Mouse (Mus musculus) heart, adult 11 months (tissue): ENCODE measurements around the gene Psme2.

ENCODE experiments used
- DNase-seq: peaks from one replicate; pipeline ENCODE4 v3.0.0; 2022

Psme2 gene

DNA sequence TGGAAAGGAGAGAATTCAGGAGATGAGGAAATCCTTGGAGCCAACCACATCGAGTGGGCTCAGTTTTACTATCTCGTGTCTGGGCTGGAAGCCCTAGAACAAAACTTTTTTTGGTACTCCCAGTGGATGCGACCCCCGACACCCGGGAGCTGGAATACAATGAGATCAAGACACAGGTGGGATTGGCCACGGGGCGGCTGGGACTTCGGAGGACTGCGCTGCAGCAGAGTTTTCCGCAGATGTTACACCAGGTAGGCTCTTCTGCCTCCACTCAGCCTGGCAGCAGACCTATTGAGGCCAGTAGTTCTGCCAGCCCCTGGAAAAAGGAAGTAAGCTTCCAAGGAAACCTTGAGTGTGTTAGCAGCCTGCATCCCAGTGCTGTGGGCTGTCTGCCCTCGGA, 27.7 kb downstream of the Psme2 start:
- DNase-seq: peak; percentile 90

- DNase-seq: peak; percentile 94
These were observed 29.1 kb downstream of the Psme2 start for GRCm38 (mm10) chr14:55561860-55562259.

- DNase-seq: peak; percentile 100
These were observed 30.5 kb downstream of the Psme2 start, which contains the start of gene A730061H03Rik for GRCm38 (mm10) chr14:55560202-55561073. TSS of gene A730061H03Rik (minus strand) at chr14:55560406.

GRCm38 (mm10) chr14:55559799-55560201, 31.1 kb downstream of the Psme2 start, which contains the start of gene Dcaf11:
TSS of gene Dcaf11 (plus strand) at chr14:55560006.
- peak; percentile 99 for DNase-seq

GRCm38 (mm10) chr14:55558740-55559448, 32.0 kb downstream of the Psme2 start:
- DNase-seq: no peak

- DNase-seq: no peak
These were observed 33.3 kb downstream of the Psme2 start for GRCm38 (mm10) chr14:55557587-55557986.

DNA sequence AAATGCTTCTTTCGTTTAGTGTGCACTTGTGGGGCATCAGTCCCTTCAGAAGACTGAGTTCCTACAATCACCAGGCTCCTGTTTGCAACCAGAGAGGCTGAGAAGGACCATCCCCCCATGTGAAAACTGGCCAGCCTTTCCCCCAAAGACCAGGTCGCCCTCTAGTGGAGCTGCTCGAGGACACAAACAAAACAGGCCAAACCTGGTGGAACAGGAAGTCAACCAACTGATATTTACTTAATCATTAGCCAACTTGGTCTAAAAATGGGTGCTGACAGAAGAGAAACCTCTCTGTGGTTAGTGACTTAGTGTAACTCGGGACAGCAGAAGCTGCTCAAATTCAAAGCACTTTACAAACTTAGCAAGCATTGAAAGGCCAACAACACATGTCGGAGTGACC, 33.9 kb downstream of the Psme2 start:
- peak; percentile 98 for DNase-seq

- no peak for DNase-seq
These were observed 35.1 kb downstream of the Psme2 start for GRCm38 (mm10) chr14:55555788-55556187.

- DNase-seq: no peak
These were observed 36.3 kb downstream of the Psme2 start for GRCm38 (mm10) chr14:55554635-55555034.

DNA sequence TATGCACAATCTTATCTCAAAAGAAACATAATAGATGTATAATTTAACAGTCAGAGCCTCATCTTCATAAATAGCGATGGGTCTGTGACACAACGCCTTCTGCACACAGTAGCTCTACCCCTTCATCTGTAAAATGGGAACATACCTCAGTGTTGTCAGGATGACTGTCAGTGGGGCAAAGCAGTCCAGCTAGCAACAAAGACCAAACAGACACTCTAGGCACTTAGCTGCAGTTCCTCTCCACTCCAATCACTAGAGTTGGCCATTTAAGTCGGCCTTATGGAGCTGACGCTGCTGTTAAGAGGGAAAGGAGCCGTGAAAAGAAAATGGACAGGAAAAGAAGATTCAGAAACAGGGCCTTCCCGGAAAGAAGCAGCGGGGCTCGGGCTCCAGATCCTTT, 39.1 kb downstream of the Psme2 start:
- no peak for DNase-seq

- no peak for DNase-seq
These were observed 39.6 kb downstream of the Psme2 start for GRCm38 (mm10) chr14:55551347-55551746.

- no peak for DNase-seq
These were observed 40.7 kb downstream of the Psme2 start for GRCm38 (mm10) chr14:55550191-55550590.

GRCm38 (mm10) chr14:55544334-55544733, 46.6 kb downstream of the Psme2 start:
- no peak for DNase-seq

DNA sequence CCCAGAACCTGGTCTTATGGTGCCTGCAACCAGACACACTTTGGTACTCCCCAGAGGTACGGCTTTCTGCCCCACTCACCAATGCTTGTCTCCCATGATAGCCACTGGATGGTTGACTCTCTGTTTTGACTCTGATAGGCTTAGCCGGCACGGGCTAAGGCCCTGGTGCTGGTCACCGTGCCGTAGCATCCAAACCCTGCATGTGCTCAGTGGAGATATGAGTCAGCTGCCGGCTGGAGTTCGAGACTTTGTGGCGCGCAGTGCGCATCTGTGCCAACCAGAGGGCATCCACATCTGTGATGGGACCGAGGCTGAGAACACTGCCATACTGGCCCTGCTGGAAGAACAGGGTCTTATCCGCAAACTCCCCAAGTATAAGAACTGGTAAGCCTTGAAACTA, 48.6 kb downstream of the Psme2 start:
- no peak for DNase-seq

DNA sequence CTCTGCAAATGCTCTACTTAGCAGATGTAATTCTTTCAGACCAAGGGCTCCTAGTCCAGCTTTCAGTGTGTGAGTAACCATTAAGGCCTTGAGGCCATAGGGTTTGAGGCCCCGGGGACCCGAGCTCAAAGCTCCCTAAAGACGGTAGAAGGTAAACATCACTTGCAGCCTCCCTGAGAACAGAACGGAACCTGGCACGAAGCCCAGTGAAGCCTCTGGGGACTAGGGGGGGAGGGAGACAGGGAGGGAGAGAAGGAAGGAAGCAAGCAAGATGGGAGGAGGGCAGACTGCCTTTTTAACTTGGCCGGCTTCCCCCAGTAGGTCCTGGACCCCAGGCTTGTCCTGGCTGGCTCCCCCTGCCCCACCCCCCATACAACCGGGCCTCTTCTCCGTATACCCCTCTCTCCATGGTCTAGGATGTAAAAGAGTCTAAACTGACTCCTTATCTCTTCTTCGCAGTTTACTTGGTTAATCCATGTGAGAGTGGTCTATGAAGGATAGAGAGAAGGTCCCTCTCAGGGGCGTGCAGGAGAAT, 50.1 kb downstream of the Psme2 start:
- peak; percentile 99 for DNase-seq

- peak; percentile 100 for DNase-seq
These were observed 50.7 kb downstream of the Psme2 start, which contains the start of gene Pck2 for GRCm38 (mm10) chr14:55540067-55540786. TSS of gene Pck2 (plus strand) at chr14:55540266.
